ENCODE assay signal across 6 mouse cellular contexts in the genomic region with DNA sequence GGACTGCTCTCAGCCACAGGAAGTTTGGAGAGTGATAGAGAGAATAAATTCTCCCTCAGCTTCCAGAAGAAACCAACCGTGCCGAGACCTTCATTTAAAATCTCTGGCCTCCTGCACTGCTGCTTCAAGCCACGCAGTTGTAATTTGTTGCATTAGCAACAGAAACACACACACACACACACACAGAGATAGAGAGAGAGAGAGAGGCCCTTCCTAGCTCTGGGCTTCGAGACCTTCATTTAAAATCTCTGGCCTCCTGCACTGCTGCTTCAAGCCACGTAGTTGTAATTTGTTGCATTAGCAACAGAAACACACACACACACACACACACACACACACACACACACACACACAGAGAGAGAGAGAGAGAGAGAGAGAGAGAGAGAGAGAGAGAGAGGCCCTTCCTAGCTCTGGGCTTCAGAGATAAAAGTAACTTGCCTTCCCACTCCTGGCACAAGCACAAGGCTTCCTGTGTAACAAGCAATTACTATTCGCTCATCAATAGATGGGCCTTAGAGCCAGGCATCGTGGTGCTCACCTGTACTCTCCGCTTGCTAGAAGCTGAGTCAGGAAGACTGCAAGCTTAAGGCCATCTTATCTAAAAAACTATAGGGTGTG. TPM values are rescaled to one million over a fixed set of nuclear protein-coding genes. Genes with fewer than 3 reads are reported as not detected.
DNase-seq lines count a peak whose midpoint lies in the region; ATAC-seq and TF ChIP-seq lines count a peak whose summit lies in the region.
"Not testable (repeated sequence)": the region's sequence is repeated elsewhere in the genome, so short reads cannot be mapped to it uniquely, and the experiment has no call there.

No protein-coding gene starts in this region.

- 40% methylated on average over 8 of the region's 8 CpGs for WGBS in liver, embryonic 11.5 days
- 14% methylated on average over 8 of the region's 8 CpGs for WGBS in liver, embryonic 14.5 days (ENCODE audit: insufficient replicate concordance)
- WGBS in liver, postnatal 0 days (ENCODE audit: insufficient replicate concordance), result 43% methylated on average over 8 of the region's 8 CpGs
- 89% methylated on average over 8 of the region's 8 CpGs for WGBS in midbrain, embryonic 11.5 days

- H3K36me3 ChIP-seq in G1E (replicated peaks); liver, embryonic 11.5 days (ENCODE audit: control insufficient read depth, insufficient read depth, low read length); liver, embryonic 14.5 days (replicated peaks; ENCODE audit: control insufficient read depth, insufficient read depth, low read depth); liver, postnatal 0 days (replicated peaks; ENCODE audit: insufficient read depth, low read length); midbrain, embryonic 11.5 days (ENCODE audit: control insufficient read depth, insufficient read depth, low read length): not testable (repeated sequence)

- peak; percentile 71 for TF ChIP-seq EP300 in liver, embryonic 14.5 days (IDR thresholded peaks at IDR 0.05; ENCODE audit: low read depth)
- peak; percentile 62 for TF ChIP-seq EP300 in liver, postnatal 0 days (IDR thresholded peaks at IDR 0.05; ENCODE audit: low read depth)

- peak; percentile 43 for ATAC-seq in G1E (ENCODE audit: extremely low read depth, insufficient number of reproducible peaks, low FRiP score, poor library complexity, severe bottlenecking)
- ATAC-seq in erythroblast, adult 5-6 weeks (replicated peaks; ENCODE audit: low FRiP score, poor library complexity, severe bottlenecking), result peak; percentile 84
- peak; percentile 71 for ATAC-seq in liver, embryonic 11.5 days (replicated peaks; ENCODE audit: low FRiP score)
- peak; percentile 82 for ATAC-seq in liver, embryonic 14.5 days (ENCODE audit: insufficient read depth)
- ATAC-seq in liver, postnatal 0 days, result peak; percentile 13; the same call in 1 of the 2 replicates
- not testable (repeated sequence) for ATAC-seq in midbrain, embryonic 11.5 days (ENCODE audit: low FRiP score)

- peak; percentile 28 for DNase-seq in G1E (ENCODE audit: low spot score)
- not testable (repeated sequence) for DNase-seq in liver, embryonic 11.5 days (ENCODE audit: low spot score); liver, embryonic 14.5 days (ENCODE audit: low read depth in 3 of 3, low spot score in 3 of 3); liver, postnatal 0 days
- DNase-seq in midbrain, embryonic 11.5 days (ENCODE audit: low spot score, missing footprints), result peak; percentile 4

- not testable (repeated sequence) for H3K4me2 ChIP-seq in liver, embryonic 11.5 days; liver, postnatal 0 days (ENCODE audit: low read depth, low read length); midbrain, embryonic 11.5 days
- peak overlapping the region; percentile 41 for H3K4me2 ChIP-seq in liver, embryonic 14.5 days (ENCODE audit: low read depth)

- not testable (repeated sequence) for TF ChIP-seq CTCF in G1E (IDR thresholded peaks at IDR 0.05; ENCODE audit: low read depth, low read length); liver, embryonic 14.5 days (IDR thresholded peaks at IDR 0.05; ENCODE audit: low read depth); liver, postnatal 0 days (IDR thresholded peaks at IDR 0.05; ENCODE audit: low read depth)

- H3K9ac ChIP-seq in liver, embryonic 11.5 days (ENCODE audit: low read depth, low read length), result peak overlapping the region; percentile 3; the same call in 1 of the 2 replicates
- H3K9ac ChIP-seq in liver, embryonic 14.5 days (replicated peaks), result peak overlapping the region; percentile 42
- not testable (repeated sequence) for H3K9ac ChIP-seq in liver, postnatal 0 days (replicated peaks); midbrain, embryonic 11.5 days (ENCODE audit: low read length)

- H3K27ac ChIP-seq in liver, embryonic 11.5 days (ENCODE audit: low read depth, low read length), result peak overlapping the region; percentile 36
- H3K27ac ChIP-seq in liver, embryonic 14.5 days, result peak overlapping the region; percentile 72
- peak overlapping the region; percentile 4; the same call in 1 of the 2 replicates for H3K27ac ChIP-seq in liver, postnatal 0 days (ENCODE audit: low read depth)
- not testable (repeated sequence) for H3K27ac ChIP-seq in midbrain, embryonic 11.5 days (ENCODE audit: low read depth, low read length)

- not testable (repeated sequence) for H3K9me3 ChIP-seq in G1E (replicated peaks); liver, embryonic 11.5 days (ENCODE audit: control insufficient read depth, low read length); liver, embryonic 14.5 days (ENCODE audit: control insufficient read depth, low read length); liver, postnatal 0 days (ENCODE audit: low read length); midbrain, embryonic 11.5 days (ENCODE audit: control insufficient read depth, low read length)

- H3K27me3 ChIP-seq in G1E (ENCODE audit: insufficient read depth, low read length); liver, embryonic 11.5 days (replicated peaks; ENCODE audit: control insufficient read depth, insufficient read depth, low read length); liver, embryonic 14.5 days (ENCODE audit: control insufficient read depth, insufficient read depth, low read length); liver, postnatal 0 days (ENCODE audit: insufficient read depth, low read length); midbrain, embryonic 11.5 days (ENCODE audit: control insufficient read depth, insufficient read depth, low read length): not testable (repeated sequence)

- H3K4me1 ChIP-seq in G1E (ENCODE audit: insufficient read depth, low read depth, low read length), result peaks cover 76% of the 10 kb centered on the region
- peaks cover 41% of the 10 kb centered on the region for H3K4me1 ChIP-seq in liver, embryonic 11.5 days (replicated peaks; ENCODE audit: control insufficient read depth, insufficient read depth, low read length)
- peaks cover 46 to 54% of the 10 kb centered on the region in 2 experiments for H3K4me1 ChIP-seq in liver, embryonic 14.5 days (replicated peaks; ENCODE audit: control insufficient read depth in 2 of 2, insufficient read depth in 2 of 2, low read length in 1 of 2)
- H3K4me1 ChIP-seq in liver, postnatal 0 days (ENCODE audit: insufficient read depth), result peaks cover 57% of the 10 kb centered on the region
- peaks cover 10% of the 10 kb centered on the region; the same call in 1 of the 2 replicates for H3K4me1 ChIP-seq in midbrain, embryonic 11.5 days (ENCODE audit: control insufficient read depth, insufficient read depth, low read length)

- not testable (repeated sequence) for H3K4me3 ChIP-seq in G1E (ENCODE audit: low read depth, low read length); liver, embryonic 11.5 days (ENCODE audit: low read depth, low read length); liver, embryonic 14.5 days (ENCODE audit: insufficient read depth in 1 of 2, low read depth in 2 of 2, low read length in 2 of 2); liver, postnatal 0 days (ENCODE audit: low read depth, low read length); midbrain, embryonic 11.5 days (ENCODE audit: low read depth, low read length)

RNA-seq across cellular contexts. Expression of gene Slc16a6, which starts 19.6 kb away (rescaled TPM):
- total RNA-seq in G1E (2014; fragmentation: Nextera tagmentation), result 95.0 and 101 TPM in 2 replicates
- total RNA-seq in G1E (2017), result 18.9 and 20.4 TPM in 2 replicates
- polyA plus RNA-seq in G1E (2012), result 32.4 and 37.1 TPM in 2 replicates
- total RNA-seq in erythroblast, adult 5-6 weeks (2015; ENCODE audit: low replicate concordance), result 98.4 and 101 TPM in 2 replicates
- total RNA-seq in erythroblast, adult 5-6 weeks (2017; ENCODE audit: low replicate concordance), result 65.1 and 113 TPM in 2 replicates
- 52.2 and 58.7 TPM in 2 replicates for polyA plus RNA-seq in liver, embryonic 11.5 days (2014; fragmentation: Nextera tagmentation; extraction: Ambion mirVana)
- 5.8 and 8.0 TPM in 2 replicates for polyA plus RNA-seq in liver, embryonic 14.5 days (2012; rRNA removed)
- polyA plus RNA-seq in liver, embryonic 14.5 days (2014; fragmentation: Nextera tagmentation; extraction: Ambion mirVana), result 39.0 and 39.5 TPM in 2 replicates
- 18.8 and 19.0 TPM in 2 replicates for polyA plus RNA-seq in liver, postnatal 0 days (2015; fragmentation: Nextera tagmentation; extraction: Ambion mirVana)
- polyA plus RNA-seq in midbrain, embryonic 11.5 days (2014; fragmentation: Nextera tagmentation; extraction: Ambion mirVana), result 3.6 TPM in 2 replicates

RNA-seq across cellular contexts. Expression of gene Arsg, which starts 19.8 kb away (rescaled TPM):
- total RNA-seq in G1E (2014; fragmentation: Nextera tagmentation), result 6.1 and 8.8 TPM in 2 replicates
- 2.0 and 3.3 TPM in 2 replicates for total RNA-seq in G1E (2017)
- polyA plus RNA-seq in G1E (2012), result 0.58 and 1.0 TPM in 2 replicates
- total RNA-seq in erythroblast, adult 5-6 weeks (2015; ENCODE audit: low replicate concordance), result 2.3 and 3.1 TPM in 2 replicates
- total RNA-seq in erythroblast, adult 5-6 weeks (2017; ENCODE audit: low replicate concordance), result 1.7 and 7.7 TPM in 2 replicates
- polyA plus RNA-seq in liver, embryonic 11.5 days (2014; fragmentation: Nextera tagmentation; extraction: Ambion mirVana), result 5.8 and 6.2 TPM in 2 replicates
- polyA plus RNA-seq in liver, embryonic 14.5 days (2012; rRNA removed), result 2.1 and 2.3 TPM in 2 replicates
- polyA plus RNA-seq in liver, embryonic 14.5 days (2014; fragmentation: Nextera tagmentation; extraction: Ambion mirVana), result 3.4 and 3.8 TPM in 2 replicates
- 11.8 and 13.1 TPM in 2 replicates for polyA plus RNA-seq in liver, postnatal 0 days (2015; fragmentation: Nextera tagmentation; extraction: Ambion mirVana)
- 2.9 and 4.7 TPM in 2 replicates for polyA plus RNA-seq in midbrain, embryonic 11.5 days (2014; fragmentation: Nextera tagmentation; extraction: Ambion mirVana)
